Mouse (Mus musculus) left cerebral cortex, postnatal 25 days (tissue): ENCODE measurements around the gene Hrasls. TPM values are rescaled to one million over a fixed set of nuclear protein-coding genes. Genes with fewer than 3 reads are reported as not detected.

Experiments used
- DNase-seq, 2 experiments: peaks; one replicate each; pipeline ENCODE4 v3.0.0; 2022; ENCODE audit warnings: low spot score in 2 of 2, mixed read lengths in 1 of 2
- intact Hi-C: fragments of 180-260 bp; cut with DNase I; formaldehyde crosslinking; loops from one replicate; pipeline ENCODE4 v1.15.1; 2025
- total RNA-seq, 2 experiments: library from RNA; stranded (reverse); gene quantifications; 2 replicates each; pipeline ENCODE4 v1.2.3; 2021

Gene Hrasls
- 10 to 100 TPM; 27.4 to 27.5 TPM for total RNA-seq

DNA sequence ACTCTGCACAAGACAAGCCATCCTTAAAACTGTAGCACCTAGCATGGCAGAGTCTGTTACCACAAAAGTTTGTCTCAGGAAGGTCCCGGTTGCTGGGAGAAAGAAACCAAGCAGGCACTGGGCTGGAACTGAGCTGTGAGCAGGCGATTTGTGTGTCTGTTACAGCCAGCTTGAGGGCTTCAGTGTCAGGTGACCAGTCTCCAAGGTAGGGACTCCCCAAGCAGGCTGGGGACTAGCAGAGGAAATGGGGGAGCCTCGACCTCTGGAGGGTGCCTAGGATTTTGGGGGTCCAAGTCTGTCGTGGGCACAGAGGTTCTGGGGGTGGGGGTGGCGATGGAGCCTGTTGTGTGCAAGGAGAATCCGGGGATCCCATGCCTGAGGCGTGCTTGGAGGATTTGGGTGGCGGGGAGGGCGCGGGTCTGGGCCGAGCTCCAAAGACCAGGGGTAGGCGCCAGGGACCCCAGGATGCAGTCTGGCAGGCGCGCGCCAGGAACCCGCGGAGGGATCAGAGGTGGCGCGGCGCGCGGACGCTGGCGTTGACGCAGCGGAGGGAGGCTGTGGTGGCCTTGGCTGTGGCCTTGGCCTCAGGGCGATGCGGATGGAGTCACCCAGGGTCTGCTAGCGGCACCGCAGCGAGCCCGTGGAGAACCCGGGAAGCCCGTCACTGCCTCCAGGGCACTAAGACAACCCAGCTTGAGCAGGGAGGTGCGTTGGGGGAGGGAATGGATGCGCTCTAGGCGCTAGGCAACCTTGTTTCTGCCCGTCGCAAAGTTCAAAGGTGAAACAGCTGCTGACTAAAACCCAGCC lies at the start of gene Hrasls:
Gene Hrasls (plus strand): TSS at position 91 of the 807 bp plus-strand sequence.
- intact Hi-C loops: loop anchor here (5.0 to 10.0 kb wide), 2 partner anchors 278 to 365 kb away; no protein-coding TSS in a partner anchor
- peak; percentile 51 to 52 for DNase-seq

- peak; percentile 18 to 85 for DNase-seq
- intact Hi-C loops: loop anchor here (1.0 to 5.0 kb wide), 2 partner anchors 40 to 55 kb away; no protein-coding TSS in a partner anchor
Observed at GRCm38 (mm10) chr16:29162271-29162670, 47.2 kb upstream of the Hrasls start.

DNA sequence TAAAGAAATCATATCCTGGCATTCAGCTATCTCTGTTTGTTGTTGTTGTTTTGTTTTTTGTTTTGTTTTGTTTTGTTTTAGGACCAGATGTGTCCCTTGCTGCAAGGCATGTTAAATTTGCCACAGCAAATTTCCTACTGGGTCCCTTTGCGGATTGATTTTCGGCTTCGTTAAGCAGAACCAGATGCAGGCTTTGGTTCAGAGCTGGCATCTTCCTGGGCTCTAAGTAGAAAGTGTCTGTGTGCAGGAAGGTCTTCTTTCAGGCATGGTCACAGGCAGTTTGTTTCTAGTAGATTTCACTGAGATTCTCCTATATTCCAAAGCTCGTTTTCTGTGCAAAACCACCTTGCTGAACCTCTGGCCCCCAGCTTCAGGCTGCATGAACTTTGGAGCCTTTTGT lies 42.4 kb upstream of the Hrasls start:
- no peak for DNase-seq
- intact Hi-C loops: no loop called here

DNA sequence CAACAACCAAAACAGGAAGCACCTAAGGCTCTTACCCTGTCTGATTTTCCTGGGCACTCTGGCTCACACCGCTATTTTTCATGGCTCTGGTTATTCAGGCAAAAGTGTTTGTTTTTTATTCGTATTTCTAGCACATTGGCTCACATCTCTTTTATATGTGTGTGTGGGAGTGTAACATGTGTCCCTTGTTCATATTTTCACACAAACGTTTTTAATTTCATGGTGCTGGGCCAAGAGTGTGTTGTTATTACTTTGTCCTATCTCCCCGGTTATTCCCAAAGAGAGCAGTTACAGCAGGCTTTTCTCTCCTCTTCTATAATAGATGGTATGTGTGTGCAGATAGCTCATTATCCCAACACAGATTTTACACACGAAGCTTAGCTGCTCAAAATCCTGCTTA lies 37.8 kb upstream of the Hrasls start:
- peak in 1 of 2 experiments; percentile 31 for DNase-seq
- intact Hi-C loops: loop anchor here (5.0 kb wide), 1 partner anchor 134 kb away; no protein-coding TSS in a partner anchor

DNA sequence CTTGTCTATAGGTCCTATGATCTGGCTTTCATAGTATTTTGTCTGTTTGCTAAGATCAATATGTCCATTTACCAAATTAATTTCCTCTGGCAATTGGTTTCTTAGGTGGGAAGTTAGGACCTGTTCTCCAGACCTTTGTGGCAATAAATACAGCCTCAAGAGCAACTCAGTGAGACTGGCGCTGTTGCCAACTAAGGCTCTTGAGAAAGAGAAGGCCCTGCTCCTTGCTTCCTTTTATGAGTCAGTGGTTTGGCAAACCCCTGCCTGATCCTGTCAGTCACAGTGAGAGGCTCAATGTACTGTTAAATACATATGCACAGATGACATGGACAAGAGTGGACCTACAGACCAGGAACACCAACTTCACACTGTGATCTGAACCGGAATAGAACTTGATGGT lies 36.3 kb upstream of the Hrasls start:
- intact Hi-C loops: loop anchor here (5.0 kb wide), 1 partner anchor 136 kb away; no protein-coding TSS in a partner anchor
- DNase-seq: no peak

- DNase-seq: no peak
- intact Hi-C loops: loop anchor here (5.0 kb wide), 1 partner anchor 138 kb away; no protein-coding TSS in a partner anchor
Observed at GRCm38 (mm10) chr16:29174831-29175350, 34.6 kb upstream of the Hrasls start.

DNA sequence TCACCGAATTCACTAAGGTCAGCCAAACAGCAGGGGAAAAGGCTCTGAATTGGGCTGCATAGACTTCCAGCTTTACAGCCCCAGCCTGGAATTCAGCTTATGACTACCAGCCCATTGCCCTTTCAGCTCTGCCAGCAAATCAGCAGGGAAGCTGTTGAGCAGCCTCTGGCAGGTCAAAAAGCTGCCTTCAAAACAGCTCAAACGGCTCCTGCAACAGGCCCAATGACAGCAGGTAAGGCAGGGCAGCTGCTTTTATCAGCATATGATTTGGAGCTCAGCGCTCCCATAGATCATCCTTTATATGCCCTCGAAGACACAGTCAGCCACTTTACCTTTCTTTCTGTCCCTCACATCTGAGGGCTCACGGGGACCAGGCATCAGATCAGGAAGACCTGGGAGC lies 16.6 kb upstream of the Hrasls start:
- intact Hi-C loops: no loop called here
- no peak for DNase-seq

DNA sequence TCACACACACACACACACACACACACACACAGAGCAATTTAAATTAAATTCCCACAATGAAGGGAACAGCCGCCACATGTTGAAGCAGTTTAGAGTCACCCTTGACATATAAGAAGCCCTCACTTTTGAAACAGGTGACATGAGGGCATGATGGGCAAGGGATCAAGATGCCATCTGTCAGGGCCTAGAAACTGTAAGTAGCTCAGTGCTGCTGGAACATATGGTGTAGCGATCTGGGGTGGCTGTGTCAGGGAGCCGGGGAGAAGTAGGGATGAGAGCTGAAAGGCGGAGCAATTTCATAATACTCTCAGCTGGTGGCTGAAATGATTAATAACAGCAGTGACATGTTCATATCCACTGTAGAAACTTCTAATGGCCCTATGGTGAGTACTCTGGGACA lies 15.5 kb upstream of the Hrasls start:
- no peak for DNase-seq
- intact Hi-C loops: no loop called here

GRCm38 (mm10) chr16:29195156-29195555 lies 14.3 kb upstream of the Hrasls start:
- intact Hi-C loops: no loop called here
- DNase-seq: no peak

GRCm38 (mm10) chr16:29198461-29198860 lies 11.0 kb upstream of the Hrasls start:
- intact Hi-C loops: no loop called here
- DNase-seq: peak; percentile 27 to 86

GRCm38 (mm10) chr16:29201146-29201545 lies 8.3 kb upstream of the Hrasls start:
- intact Hi-C loops: loop anchor here (5.0 to 10.0 kb wide), 2 partner anchors 39 to 356 kb away; no protein-coding TSS in a partner anchor
- no peak for DNase-seq

GRCm38 (mm10) chr16:29204875-29205274 lies 4.6 kb upstream of the Hrasls start:
- DNase-seq: peak; percentile 69
- intact Hi-C loops: loop anchor here (5.0 to 10.0 kb wide), 3 partner anchors 43 to 360 kb away; no protein-coding TSS in a partner anchor

GRCm38 (mm10) chr16:29205581-29205980 lies 3.9 kb upstream of the Hrasls start:
- DNase-seq: no peak
- intact Hi-C loops: loop anchor here (5.0 to 10.0 kb wide), 2 partner anchors 273 to 361 kb away; no protein-coding TSS in a partner anchor

DNA sequence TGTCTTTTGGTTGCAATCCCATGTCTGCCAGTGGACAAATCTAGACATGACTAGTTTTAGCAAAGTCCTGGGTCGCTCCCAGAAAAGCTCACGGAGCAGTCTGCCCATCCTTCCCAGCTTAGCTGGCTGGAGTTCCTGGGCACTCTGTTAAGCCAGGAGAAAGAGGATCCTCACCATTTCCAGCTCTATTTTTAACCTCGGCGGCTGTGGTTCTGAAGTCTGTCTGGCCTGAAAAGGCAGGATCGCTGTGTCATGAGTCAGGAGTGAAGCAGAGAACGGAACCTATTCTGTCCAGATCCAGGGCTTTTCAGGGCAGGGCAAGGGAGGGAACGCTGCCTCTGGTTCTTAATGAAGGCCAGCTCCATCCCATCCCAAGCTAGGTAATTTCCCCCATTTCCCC lies 654 bp upstream of the Hrasls start:
- peak in 1 of 2 experiments; percentile 41 for DNase-seq

DNA sequence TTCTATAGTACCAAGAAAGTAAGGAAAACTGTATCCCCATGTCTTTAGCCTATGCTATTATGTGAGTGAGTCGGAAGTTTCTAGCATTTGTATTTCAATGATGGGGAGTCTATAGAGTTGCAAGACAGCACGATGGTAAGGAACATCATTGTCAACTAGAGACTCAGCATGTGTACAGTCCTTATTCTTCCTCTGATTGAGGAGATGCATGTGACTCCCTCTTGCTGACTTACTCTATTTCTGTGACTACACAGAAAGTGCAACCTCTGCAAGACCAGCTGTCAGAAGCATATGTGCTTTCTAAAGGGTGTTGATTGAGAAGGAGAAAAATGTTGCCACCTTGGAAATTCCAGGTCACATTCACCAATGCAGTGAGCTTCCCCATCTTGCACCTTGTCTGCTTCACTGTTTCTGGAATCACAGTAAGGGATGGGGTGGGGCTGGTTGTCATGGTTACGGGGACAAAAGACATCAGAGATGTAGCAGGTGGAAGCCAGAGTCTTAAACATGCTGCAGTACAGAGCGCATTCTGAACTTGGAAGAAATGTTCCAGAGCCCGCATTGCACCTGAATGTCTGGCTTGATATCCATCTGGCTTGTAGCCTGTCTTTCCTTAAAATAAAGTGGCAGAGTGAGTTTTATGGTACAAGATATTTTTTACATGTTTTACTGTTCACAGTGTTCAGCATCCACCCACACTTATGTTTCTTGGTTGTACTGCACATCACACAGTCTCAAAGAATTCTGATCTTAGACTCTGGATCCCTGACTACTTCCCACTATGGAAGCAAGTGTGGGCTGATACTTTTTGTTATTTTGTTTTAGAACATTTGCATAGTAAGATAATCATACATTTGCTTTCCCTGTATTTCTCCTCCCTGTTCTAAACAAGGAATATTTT lies 7.2 kb downstream of the Hrasls start:
- intact Hi-C loops: loop anchor here (1.0 to 5.0 kb wide), 3 partner anchors 54 to 288 kb away; partner anchors contain the start of gene Mb21d2
- peak; percentile 75 to 87 for DNase-seq

More for the DNA sequence above, 654 bp upstream of the Hrasls start:
- intact Hi-C loops: loop anchor here (5.0 to 10.0 kb wide), 2 partner anchors 277 to 364 kb away; no protein-coding TSS in a partner anchor

DNA sequence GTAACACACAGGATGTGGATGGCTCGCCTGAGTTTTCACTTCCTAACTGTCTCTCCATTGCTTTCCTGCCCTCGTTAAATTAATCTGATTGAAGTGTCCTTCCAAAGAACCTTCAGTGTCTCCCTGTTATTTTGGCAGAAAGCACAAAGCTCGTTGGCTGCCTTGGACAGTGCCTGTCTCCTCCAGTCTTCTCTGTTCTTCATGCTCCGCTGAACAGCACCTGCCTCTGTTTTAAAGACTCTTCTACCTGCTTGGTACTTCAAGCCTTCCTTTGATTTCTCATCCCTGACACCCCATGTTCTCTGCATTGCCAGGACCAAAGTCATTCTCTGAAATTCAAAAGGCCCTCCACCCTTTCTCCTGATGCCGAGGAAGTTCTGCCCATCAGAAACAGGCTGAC lies 26.5 kb downstream of the Hrasls start:
- no peak for DNase-seq
- intact Hi-C loops: no loop called here

GRCm38 (mm10) chr16:29254325-29254724 lies 44.8 kb downstream of the Hrasls start:
- intact Hi-C loops: no loop called here
- no peak for DNase-seq
